Mouse (Mus musculus): ENCODE results near the gene Ranbp10. TPM values are rescaled to one million over a fixed set of nuclear protein-coding genes. Genes with fewer than 3 reads are reported as not detected.
A peak's percentile ranks its signal among the peaks of the same experiment; 100 is the strongest.

The Ranbp10 gene
- total and polyA plus RNA-seq, 3 experiments = 18.0 to 20.0 (median 18.5) TPM

DNA sequence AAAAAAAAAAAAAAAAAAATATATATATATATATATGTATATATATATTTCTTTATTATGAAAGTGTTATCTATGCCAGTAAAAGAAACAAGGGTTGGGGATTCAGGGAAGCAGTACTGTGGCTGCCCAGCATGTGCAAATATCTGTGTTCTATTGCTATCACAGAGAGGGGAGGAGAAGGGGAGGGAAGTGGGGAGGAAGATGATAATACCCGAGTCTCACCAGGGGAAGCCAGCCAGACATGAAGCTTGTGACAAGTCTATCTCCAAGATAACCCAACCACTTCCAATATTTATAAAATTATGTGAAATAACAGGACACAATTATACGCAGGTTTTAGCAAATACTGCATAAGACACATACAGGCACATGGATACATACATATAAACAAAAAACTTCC is 49.3 kb downstream of the Ranbp10 start:
- no peak for TF ChIP-seq CTCF (IDR thresholded peaks at IDR 0.05)
- no peak for TF ChIP-seq POLR2A (IDR thresholded peaks at IDR 0.05; ENCODE audit: insufficient read depth, low read depth, low read length)
- no peak for TF ChIP-seq EP300 (IDR thresholded peaks at IDR 0.05; ENCODE audit: insufficient read depth, low read depth, low read length)
- Histone ChIP-seq H3K4me3 (no peak overlapping the region), H3K9ac (ENCODE audit: low read depth, low read length) (no peak overlapping the region), H3K27me3 (ENCODE audit: control insufficient read depth, insufficient read depth, low read length) (no peaks in the 10 kb centered on the region), H3K36me3 (ENCODE audit: control insufficient read depth, insufficient read depth, low read length) (no peaks in the 10 kb centered on the region), H3K27ac (no peak overlapping the region), H3K4me1 (ENCODE audit: control insufficient read depth, insufficient read depth, low read length) (no peaks in the 10 kb centered on the region), H3K79me2 (replicated peaks; ENCODE audit: control insufficient read depth, insufficient read depth, low read length) (no peaks in the 10 kb centered on the region)
- intact Hi-C loops (cut with DNase I) = no loop called here
- 59% methylated on average over 2 of the region's 2 CpGs for WGBS
- DNase-seq = no peak

GRCm38 (mm10) chr8:105774498-105774897 is 52.7 kb downstream of the Ranbp10 start:
- intact Hi-C loops (cut with DNase I) = no loop called here
- Histone ChIP-seq H3K79me2 (replicated peaks; ENCODE audit: control insufficient read depth, insufficient read depth, low read length) (no peaks in the 10 kb centered on the region), H3K27me3 (ENCODE audit: control insufficient read depth, insufficient read depth, low read length) (no peaks in the 10 kb centered on the region), H3K36me3 (ENCODE audit: control insufficient read depth, insufficient read depth, low read length) (no peaks in the 10 kb centered on the region), H3K4me1 (ENCODE audit: control insufficient read depth, insufficient read depth, low read length) (no peaks in the 10 kb centered on the region), H3K9ac (ENCODE audit: low read depth, low read length) (no peak overlapping the region), H3K27ac (no peak overlapping the region), H3K4me3 (no peak overlapping the region)
- no peak for DNase-seq
- 91% methylated on average over 5 of the region's 5 CpGs for WGBS
- TF ChIP-seq EP300 (IDR thresholded peaks at IDR 0.05; ENCODE audit: insufficient read depth, low read depth, low read length) = no peak
- TF ChIP-seq CTCF (IDR thresholded peaks at IDR 0.05) = no peak
- TF ChIP-seq POLR2A (IDR thresholded peaks at IDR 0.05; ENCODE audit: insufficient read depth, low read depth, low read length) = no peak

- Histone ChIP-seq H3K4me1 (ENCODE audit: control insufficient read depth, insufficient read depth, low read length) (no peaks in the 10 kb centered on the region), H3K27me3 (ENCODE audit: control insufficient read depth, insufficient read depth, low read length) (no peaks in the 10 kb centered on the region), H3K9ac (ENCODE audit: low read depth, low read length) (no peak overlapping the region), H3K27ac (no peak overlapping the region), H3K4me3 (no peak overlapping the region), H3K79me2 (replicated peaks; ENCODE audit: control insufficient read depth, insufficient read depth, low read length) (no peaks in the 10 kb centered on the region), H3K36me3 (ENCODE audit: control insufficient read depth, insufficient read depth, low read length) (no peaks in the 10 kb centered on the region)
- WGBS = 68% methylated on average over 1 of the region's 1 CpGs
- DNase-seq = peak in 1 of 2 experiments; percentile 24
- intact Hi-C loops (cut with DNase I) = no loop called here
- no peak for TF ChIP-seq POLR2A (IDR thresholded peaks at IDR 0.05; ENCODE audit: insufficient read depth, low read depth, low read length)
Observed at GRCm38 (mm10) chr8:105773441-105773861, 53.7 kb downstream of the Ranbp10 start.

DNA sequence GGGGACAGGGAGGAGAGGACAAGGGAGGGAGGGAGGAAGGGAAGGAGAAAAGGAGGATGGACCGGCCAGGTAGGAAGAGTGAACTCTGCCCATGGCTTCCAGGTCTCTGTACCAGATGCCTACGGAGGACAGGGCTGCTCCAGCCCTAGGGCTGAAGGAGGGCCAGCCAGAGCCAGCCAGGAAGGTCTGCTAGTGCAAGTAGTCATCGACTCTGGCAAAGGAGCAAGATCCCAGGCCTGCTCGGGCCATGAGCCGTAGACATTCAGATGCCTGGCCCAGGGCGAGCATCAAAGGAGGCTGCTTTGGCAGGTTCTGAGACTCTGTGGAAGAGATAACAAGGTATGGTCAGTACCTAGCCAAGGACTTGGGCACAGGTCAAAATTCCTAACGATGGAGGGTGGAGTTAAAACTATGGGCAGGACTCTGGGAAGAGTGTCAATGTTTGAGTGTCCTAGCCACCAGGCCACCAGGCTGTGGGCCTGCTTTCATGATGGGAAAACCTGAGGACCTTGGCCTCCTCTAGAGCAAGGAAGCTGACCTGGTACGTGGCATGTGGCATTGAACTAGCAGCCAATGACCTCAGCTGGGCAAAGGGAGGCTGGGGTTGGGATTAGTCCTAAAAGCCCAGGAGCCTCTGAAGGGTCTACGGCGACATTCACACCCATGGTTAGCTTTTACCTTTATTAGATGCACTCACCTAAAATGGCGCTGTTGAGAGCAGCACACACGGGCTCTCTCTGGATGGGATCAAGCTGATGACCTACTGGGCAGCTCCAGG is 55.6 kb downstream of the Ranbp10 start:
- Histone ChIP-seq H3K79me2 (replicated peaks; ENCODE audit: control insufficient read depth, insufficient read depth, low read length) (no peaks in the 10 kb centered on the region), H3K4me1 (ENCODE audit: control insufficient read depth, insufficient read depth, low read length) (no peaks in the 10 kb centered on the region), H3K27me3 (ENCODE audit: control insufficient read depth, insufficient read depth, low read length) (no peaks in the 10 kb centered on the region), H3K27ac (no peak overlapping the region), H3K36me3 (ENCODE audit: control insufficient read depth, insufficient read depth, low read length) (no peaks in the 10 kb centered on the region), H3K4me3 (no peak overlapping the region), H3K9ac (ENCODE audit: low read depth, low read length) (no peak overlapping the region)
- 83% methylated on average over 12 of the region's 12 CpGs for WGBS
- no peak for DNase-seq
- no peak for TF ChIP-seq POLR2A (IDR thresholded peaks at IDR 0.05; ENCODE audit: insufficient read depth, low read depth, low read length)
- TF ChIP-seq EP300 (IDR thresholded peaks at IDR 0.05; ENCODE audit: insufficient read depth, low read depth, low read length) = no peak
- TF ChIP-seq CTCF (IDR thresholded peaks at IDR 0.05) = no peak
- intact Hi-C loops (cut with DNase I) = no loop called here

GRCm38 (mm10) chr8:105770609-105771008 is 56.5 kb downstream of the Ranbp10 start:
- Histone ChIP-seq H3K27ac (no peak overlapping the region), H3K27me3 (ENCODE audit: control insufficient read depth, insufficient read depth, low read length) (no peaks in the 10 kb centered on the region), H3K79me2 (replicated peaks; ENCODE audit: control insufficient read depth, insufficient read depth, low read length) (no peaks in the 10 kb centered on the region), H3K4me1 (ENCODE audit: control insufficient read depth, insufficient read depth, low read length) (no peaks in the 10 kb centered on the region), H3K9ac (ENCODE audit: low read depth, low read length) (no peak overlapping the region), H3K36me3 (ENCODE audit: control insufficient read depth, insufficient read depth, low read length) (no peaks in the 10 kb centered on the region), H3K4me3 (no peak overlapping the region)
- TF ChIP-seq POLR2A (IDR thresholded peaks at IDR 0.05; ENCODE audit: insufficient read depth, low read depth, low read length) (no peak), CTCF (IDR thresholded peaks at IDR 0.05) (peak; percentile 90)
- WGBS = 82% methylated on average over 1 of the region's 1 CpGs
- intact Hi-C loops (cut with DNase I) = no loop called here
- DNase-seq = no peak

DNA sequence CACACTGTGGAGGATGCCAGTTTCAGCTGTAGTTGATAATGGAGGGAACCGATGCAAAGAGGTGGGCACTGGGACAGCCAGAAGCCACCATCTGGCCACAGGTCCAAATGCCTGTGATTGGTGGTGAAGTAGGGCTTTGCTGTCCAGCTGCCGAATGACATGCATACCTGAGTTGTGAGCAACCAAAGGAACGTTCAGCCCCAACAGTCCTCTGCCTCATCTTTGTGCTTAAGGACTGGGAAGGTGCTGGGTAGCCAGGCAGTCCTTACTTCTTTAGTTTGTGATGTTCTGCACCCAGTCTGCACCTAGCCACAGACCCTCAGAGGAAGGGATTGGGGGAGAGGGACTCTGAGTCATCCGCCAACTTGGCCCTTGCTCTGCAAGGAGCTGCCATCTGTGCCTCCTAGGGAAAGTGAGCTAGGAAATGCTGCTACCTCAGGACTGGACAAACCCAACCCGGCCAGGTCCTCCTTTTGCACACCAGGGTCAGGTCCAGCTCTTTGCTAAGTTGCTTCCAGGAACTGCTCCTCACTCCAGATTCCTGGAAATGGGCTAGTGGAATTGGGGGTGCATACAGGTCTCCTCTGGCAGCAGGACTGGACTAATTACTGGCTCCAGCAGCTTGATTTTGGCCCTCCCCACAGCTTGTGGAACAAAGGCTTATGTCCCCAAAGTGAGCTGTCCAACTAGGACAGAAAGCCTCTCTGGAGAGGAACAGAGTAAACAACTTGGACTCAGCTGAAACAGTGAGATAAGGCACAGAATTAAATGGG is 58.5 kb downstream of the Ranbp10 start:
- DNase-seq = no peak
- no peaks in the 10 kb centered on the region for H3K79me2 ChIP-seq (replicated peaks; ENCODE audit: control insufficient read depth, insufficient read depth, low read length)
- TF ChIP-seq EP300 (IDR thresholded peaks at IDR 0.05; ENCODE audit: insufficient read depth, low read depth, low read length) (no peak), CTCF (IDR thresholded peaks at IDR 0.05) (no peak), POLR2A (IDR thresholded peaks at IDR 0.05; ENCODE audit: insufficient read depth, low read depth, low read length) (no peak)
- H3K27me3 ChIP-seq (ENCODE audit: control insufficient read depth, insufficient read depth, low read length) = no peaks in the 10 kb centered on the region
- H3K27ac ChIP-seq = no peak overlapping the region
- WGBS = 69% methylated on average over 5 of the region's 5 CpGs
- no peaks in the 10 kb centered on the region for H3K4me1 ChIP-seq (ENCODE audit: control insufficient read depth, insufficient read depth, low read length)
- no peak overlapping the region for H3K4me3 ChIP-seq
- intact Hi-C loops (cut with DNase I) = no loop called here
- H3K9ac ChIP-seq (ENCODE audit: low read depth, low read length) = no peak overlapping the region
- no peaks in the 10 kb centered on the region for H3K36me3 ChIP-seq (ENCODE audit: control insufficient read depth, insufficient read depth, low read length)
